ENCODE assay signal across 15 mouse cellular contexts in the genomic region with DNA sequence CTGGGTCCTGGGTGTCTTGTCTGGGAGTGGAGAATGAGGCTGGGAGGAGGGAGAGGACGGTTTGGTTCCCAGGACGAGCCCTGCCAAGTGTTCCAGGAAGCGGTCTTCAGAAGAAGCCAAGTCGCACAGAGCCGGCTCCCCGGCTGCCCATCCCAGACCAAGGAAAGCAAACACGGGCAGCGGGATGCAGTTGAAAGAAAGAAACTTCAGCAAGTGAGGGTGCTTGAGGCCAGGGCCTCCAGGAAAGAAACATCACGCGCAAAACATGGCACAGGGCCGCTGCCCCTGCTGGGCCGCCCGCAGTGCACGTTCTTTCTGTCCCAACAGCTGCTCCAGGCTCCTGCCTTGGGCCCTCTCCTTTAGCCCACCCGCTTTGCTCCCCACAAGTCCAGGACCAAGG.
DNase-seq lines count a peak whose midpoint lies in the region; ATAC-seq lines count a peak whose summit lies in the region.
"Had no signal": no experiment of that assay in that cellular context is flagged by ENCODE, and none has a peak within 500 bp of the region (broad histone marks: within the 10 kb centered on the region; RNA-seq: fewer than 3 reads in every experiment).

No protein-coding gene starts in this region.

- ATAC-seq in midbrain, embryonic 11.5 days (ENCODE audit: low FRiP score): no peak
- no peak for ATAC-seq in midbrain, embryonic 15.5 days (replicated peaks)
- ATAC-seq in megakaryocyte progenitor cell, adult 5-6 weeks (replicated peaks; ENCODE audit: poor library complexity): no peak
- ATAC-seq: hindbrain, embryonic 16.5 days; liver, postnatal 0 days; Patski had no signal

- H3K4me2 ChIP-seq in midbrain, embryonic 11.5 days: no peak overlapping the region
- no peak overlapping the region for H3K4me2 ChIP-seq in midbrain, embryonic 15.5 days

- no peaks in the 10 kb centered on the region for H3K9me3 ChIP-seq in midbrain, embryonic 11.5 days (ENCODE audit: control insufficient read depth, low read length)
- no peaks in the 10 kb centered on the region for H3K9me3 ChIP-seq in midbrain, embryonic 15.5 days

- H3K4me3 ChIP-seq in midbrain, embryonic 11.5 days (ENCODE audit: low read depth, low read length): no peak overlapping the region
- H3K4me3 ChIP-seq in midbrain, embryonic 15.5 days: no peak overlapping the region
- H3K4me3 ChIP-seq: erythroblast, embryonic 14.5 days; layer of hippocampus, adult 2 months had no signal

- H3K4me1 ChIP-seq in midbrain, embryonic 11.5 days (ENCODE audit: control insufficient read depth, insufficient read depth, low read length): no peaks in the 10 kb centered on the region
- H3K4me1 ChIP-seq in midbrain, embryonic 15.5 days: no peaks in the 10 kb centered on the region

- DNase-seq in cerebellum, postnatal 25 days: peak; percentile 21 to 34
- no peak for DNase-seq in cerebellum, postnatal 36 days
- peak; percentile 76 for DNase-seq in midbrain, embryonic 11.5 days (ENCODE audit: low spot score, missing footprints)
- DNase-seq in heart, postnatal 4 days: peak; percentile 47
- no peak for DNase-seq in frontal cortex, postnatal 14 days (ENCODE audit: low spot score in 2 of 2)
- DNase-seq in urinary bladder, postnatal 25 days (ENCODE audit: low spot score): no peak
- DNase-seq: kidney, adult 2 months; liver, postnatal 0 days; thymus, adult 18-20 months had no signal

- H3K27me3 ChIP-seq in midbrain, embryonic 11.5 days (ENCODE audit: control insufficient read depth, insufficient read depth, low read length): no peaks in the 10 kb centered on the region
- H3K27me3 ChIP-seq in midbrain, embryonic 15.5 days (replicated peaks): no peaks in the 10 kb centered on the region
- H3K27me3 ChIP-seq: Patski had no signal

- H3K27ac ChIP-seq in midbrain, embryonic 11.5 days (ENCODE audit: low read depth, low read length): no peak overlapping the region
- no peak overlapping the region for H3K27ac ChIP-seq in midbrain, embryonic 15.5 days
- H3K27ac ChIP-seq: layer of hippocampus, adult 2 months had no signal

- WGBS in midbrain, embryonic 11.5 days: 83% methylated on average over 15 of the region's 15 CpGs
- WGBS in midbrain, embryonic 15.5 days: 79% methylated on average over 14 of the region's 15 CpGs

- H3K36me3 ChIP-seq in midbrain, embryonic 11.5 days (ENCODE audit: control insufficient read depth, insufficient read depth, low read length): no peaks in the 10 kb centered on the region
- no peaks in the 10 kb centered on the region for H3K36me3 ChIP-seq in midbrain, embryonic 15.5 days (replicated peaks)

- no peak overlapping the region for H3K9ac ChIP-seq in midbrain, embryonic 11.5 days (ENCODE audit: low read length)
- H3K9ac ChIP-seq in midbrain, embryonic 15.5 days: no peak overlapping the region
- H3K9ac ChIP-seq: liver, postnatal 0 days had no signal

Comparison
In these comparisons a context has a peak if more than half of its experiments do, and no peak if none do; other contexts are left out.
1. DNase-seq: peak in cerebellum, postnatal 25 days (2 of 2), midbrain, embryonic 11.5 days (single experiment) and heart, postnatal 4 days (single experiment); none in cerebellum, postnatal 36 days (0 of 2), frontal cortex, postnatal 14 days (0 of 2) and urinary bladder, postnatal 25 days (single experiment).